Mouse (Mus musculus) 3T3-L1 (cell line): ENCODE results near the gene Hdac4.

ENCODE experiments used
- DNase-seq: peaks from one replicate; pipeline ENCODE4 v3.0.0-alpha.2; 2015; ENCODE audit warnings: low read depth, low spot score

The Hdac4 gene

DNA sequence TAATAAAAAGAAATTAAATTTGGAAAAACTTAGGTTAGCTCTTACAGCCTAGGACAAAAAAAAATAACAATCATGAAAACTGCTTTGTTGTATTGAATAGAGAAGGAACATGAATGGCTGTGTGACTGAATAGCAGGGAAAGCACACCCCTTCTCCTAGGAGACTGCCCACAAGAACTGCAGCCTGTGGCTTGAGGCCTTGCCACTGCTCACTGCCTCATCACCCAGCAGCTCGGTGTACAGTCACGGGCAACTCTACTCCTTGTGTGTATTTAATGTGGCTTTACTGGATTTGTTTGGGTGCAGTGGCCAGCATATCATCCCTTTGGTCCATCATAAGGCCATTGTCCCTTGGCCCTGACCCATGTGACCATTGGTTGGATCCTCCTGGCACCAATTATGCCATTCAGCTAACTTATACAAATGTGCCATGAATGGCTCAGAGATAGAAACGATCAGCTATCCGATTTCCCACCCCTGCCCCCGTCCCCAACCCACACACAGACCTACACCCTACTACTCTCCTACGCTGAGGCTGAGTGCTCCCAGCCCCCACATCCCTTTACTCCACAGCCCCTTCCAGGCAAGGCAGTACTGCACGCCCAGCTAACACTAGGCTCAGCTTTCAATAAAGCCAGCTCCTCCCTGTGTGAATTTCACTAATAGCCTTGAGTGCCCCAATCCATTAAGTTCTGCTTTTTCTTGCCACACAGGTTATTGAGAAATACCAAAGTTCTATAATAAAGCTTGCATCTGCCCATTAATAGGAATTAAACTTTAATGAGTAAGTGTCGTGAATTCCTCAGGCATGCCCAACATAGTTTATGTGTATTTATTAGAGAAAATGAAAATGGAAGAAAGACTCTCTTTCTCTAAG is 134.1 kb downstream of the Hdac4 start:
- DNase-seq, result no peak

DNA sequence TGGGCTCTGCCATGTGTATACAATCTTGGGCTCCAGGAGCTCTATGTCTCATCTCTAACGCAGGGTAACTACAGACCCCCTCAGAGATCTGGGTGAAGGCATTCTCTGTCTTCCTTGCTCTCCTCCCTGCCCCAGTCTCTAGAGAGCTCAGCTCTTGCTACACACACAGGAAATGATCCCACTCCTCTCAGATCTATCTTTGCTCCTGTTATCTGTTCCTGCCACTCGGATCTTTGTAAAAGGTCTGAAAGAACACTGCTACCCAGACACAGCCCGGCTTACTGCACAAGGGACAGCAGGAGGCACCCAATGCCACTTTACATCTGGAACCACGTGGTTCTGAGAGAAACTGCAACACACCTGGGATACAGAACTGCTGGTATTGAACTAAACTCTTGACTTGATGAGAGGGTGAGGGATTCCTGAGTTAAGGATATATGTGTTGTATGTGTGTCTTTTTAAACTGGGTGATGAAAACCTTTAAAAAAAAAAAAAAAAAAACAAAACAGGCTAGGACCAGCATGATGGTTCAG is 134.9 kb downstream of the Hdac4 start:
- no peak for DNase-seq

DNA sequence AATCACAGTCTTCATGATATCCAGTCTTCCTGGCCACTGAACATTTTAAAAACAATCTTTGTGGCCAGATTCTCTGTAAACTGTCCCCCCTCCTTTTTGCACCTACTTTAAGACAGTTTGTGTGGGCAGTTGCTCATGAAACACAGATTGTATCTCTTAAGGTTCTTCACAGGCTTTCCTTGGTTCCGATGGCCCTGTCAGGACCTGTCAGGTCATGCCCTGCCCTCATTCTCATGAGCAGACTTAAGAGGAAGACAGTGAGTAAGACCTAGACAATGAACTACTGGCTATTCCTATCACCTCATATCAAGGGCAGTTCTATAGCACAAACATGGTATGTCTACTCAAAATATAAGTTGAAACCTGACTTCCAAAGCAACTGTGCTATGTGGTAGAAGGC is 135.9 kb downstream of the Hdac4 start:
- no peak for DNase-seq

DNA sequence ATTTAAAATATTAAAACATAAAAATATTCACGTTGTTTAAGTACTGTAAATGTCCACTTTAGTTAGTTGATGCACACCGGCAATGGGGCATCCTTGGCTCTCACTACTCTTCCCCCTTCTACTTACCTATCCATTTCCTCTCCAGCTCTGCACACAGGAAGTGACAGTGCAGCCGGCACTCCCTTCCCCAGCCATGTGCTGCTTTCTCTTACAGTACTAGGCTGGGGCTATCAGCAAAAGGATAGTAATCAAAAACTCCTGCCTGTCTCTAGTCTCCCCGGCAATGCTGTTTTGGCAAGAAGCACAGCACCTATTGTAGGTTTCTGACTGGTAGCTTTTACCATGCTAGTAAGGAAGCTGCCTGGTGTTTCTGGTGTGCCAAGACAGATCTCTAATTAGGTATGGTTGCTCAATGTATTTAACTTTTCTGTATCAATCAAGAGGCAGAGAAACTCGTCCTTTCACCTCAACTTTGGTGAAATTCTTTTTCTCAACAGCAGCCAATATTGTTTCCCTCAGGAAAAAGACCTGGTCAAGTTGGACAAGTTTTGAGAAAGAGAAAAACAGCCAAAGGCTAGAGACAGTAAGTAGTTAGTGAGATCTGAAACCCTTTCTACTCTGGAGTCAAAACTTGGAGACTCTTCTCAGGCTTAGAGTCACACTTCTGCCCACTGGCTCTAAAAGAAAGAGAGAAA is 136.6 kb downstream of the Hdac4 start:
- no peak for DNase-seq

DNA sequence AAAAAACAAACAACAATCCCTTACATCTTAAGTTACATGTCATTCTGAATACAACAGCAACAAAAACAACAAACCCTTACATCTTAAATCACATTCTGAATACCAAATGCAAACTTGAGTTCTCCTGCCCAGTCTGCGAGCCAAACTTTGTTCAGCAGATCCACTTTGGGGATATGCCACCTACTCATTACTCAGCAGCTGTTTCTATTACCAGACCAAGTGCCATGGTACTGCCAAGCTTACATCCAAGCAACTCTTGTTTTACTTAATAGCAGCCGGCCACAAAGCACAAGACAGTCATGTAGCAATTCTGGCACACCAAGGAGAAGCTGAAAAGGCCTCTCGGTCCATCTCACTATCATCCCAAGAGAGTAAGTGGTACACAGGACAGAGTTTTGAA is 138.4 kb downstream of the Hdac4 start:
- no peak for DNase-seq

DNA sequence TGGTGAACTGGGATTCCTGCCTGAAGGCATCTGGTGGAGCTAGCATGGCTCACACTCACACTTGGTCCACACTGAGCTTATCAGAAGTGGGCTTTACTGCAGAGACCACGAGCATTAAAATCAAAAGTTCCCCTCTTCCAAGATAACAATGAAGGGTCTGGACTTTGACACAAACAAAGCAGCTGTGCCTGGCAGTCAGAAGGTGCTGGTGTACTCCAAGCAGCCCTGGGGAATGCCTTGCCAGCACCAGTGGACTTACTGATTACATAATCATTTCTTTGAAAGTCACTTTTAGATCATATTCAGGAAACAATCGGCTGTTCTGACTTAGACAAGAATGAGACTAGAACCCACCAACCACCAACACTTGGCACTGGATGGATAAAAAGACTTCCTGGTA is 140.3 kb downstream of the Hdac4 start:
- no peak for DNase-seq

DNA sequence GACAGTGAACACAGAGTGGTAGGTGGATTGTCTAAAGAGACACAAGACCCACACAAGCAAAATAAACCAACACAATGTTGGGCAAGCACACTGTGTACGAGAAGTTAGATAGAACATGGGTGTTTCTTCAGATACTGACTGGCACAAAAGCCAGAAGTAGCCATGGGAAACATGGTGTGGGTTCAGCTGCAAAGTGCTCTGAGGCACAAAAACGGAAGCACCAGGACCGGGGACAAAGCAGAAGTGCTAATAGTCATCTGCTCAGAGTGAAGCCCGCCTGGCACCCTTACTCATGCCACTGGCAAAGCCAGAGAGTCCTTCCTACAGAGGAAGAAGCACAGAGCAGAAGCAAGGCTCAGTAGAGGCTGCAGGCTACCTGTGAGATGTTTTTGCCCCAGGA is 143.3 kb downstream of the Hdac4 start:
- DNase-seq, result no peak

DNA sequence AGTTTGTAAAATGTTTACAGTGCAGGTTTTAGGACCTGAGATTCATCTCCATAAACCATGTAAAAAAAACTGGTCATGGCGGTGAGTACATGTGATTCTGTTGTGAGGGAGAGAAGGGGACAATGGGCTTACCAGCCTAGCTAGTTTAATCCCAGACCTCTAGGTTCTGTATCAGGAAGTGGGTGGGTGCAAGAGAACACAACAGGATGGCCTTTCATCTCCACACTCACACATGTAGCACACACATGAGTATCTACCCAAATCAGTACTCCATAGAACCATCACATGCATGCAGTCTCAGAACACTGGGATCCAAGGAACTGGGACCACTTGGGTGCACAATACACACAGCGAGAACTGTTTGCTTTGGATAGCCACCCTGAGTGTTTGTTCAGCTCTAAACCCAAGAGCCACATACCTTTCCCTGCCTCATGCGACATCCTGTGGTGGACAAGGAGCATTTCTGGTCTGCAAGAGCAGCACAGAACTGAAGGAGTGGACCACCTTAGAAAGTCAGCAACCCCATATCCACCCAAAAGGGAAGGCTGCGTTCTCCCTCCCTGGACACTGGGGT is 143.9 kb downstream of the Hdac4 start:
- no peak for DNase-seq

DNA sequence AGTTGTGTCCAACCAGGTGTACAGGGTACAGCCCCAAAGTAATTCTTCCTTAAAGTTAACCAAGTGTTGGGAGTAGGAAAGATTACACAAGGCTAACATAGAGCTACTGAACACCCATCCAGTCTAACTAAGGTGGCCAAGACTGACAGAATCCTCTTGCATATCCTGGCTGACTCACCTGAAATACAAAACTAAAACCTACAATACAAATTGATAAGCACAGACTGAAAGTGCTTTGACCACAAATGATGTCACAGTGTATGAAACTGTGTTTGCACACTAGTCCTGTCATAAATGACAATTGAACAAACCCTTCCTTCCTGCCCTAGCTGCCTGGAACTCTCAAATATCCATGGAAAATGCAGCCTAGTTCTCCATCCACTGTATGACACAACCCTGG is 144.5 kb downstream of the Hdac4 start:
- no peak for DNase-seq

DNA sequence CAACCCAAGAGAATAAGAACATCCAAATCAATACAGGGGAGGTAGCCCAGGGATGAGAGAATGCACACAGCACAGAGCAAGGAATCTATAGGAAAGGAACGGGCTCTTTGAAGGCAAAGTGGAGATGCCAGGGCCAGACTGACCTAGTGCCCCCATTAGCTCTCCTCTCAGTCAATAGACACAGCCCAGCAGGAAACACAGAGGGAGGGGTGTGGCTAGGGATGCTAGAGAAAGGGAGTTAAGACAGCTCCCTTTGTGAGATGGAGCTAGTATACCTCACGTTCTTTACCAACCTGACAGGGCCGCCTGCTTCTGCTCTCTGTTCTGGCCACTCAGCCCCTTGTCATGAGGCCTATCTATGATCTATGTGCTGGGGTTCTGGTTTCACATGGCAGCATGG is 144.9 kb downstream of the Hdac4 start:
- DNase-seq, result no peak

DNA sequence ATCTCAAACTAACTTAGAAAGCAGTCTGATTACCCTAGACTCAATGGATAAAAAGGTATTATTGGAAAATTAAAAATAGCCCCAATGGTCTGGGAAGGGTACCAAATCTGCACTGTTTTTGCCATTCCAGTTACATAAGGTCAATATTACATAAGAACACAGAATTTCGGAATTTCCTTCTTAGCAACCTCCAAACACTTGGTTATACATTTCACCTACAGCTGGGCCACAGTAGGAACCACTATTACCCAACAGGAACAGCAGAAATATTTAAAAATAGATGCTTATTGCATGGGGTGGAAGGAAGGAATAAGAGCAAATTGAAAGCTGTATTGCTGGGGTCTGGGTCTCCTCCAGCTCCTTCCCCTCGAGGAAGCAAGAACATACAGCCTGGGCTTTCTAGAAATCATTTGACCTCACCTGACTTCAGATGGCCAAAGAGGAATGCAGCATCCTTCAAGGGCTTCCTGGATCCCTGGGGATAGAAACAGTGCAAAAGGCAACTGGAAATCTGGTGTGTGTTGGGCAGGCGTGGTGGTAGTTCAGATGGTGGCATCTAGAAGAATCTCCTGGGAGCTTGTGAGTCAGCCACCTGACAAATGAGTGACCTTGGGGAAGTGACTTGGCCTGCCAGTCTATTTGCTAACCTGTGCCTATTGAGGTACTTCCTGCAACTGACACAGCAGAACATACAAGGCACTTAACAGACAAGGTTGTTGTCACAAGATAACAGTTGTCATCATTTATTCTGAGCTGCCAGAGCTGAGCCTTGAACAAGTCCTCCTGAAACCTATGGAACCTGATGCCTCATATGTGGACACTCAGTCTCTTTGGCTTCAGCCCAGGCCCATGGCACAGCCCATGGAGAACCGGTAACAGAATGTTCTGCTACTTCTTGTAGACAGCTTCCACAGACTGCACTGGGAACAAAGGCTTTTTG is 146.8 kb downstream of the Hdac4 start:
- DNase-seq, result no peak

DNA sequence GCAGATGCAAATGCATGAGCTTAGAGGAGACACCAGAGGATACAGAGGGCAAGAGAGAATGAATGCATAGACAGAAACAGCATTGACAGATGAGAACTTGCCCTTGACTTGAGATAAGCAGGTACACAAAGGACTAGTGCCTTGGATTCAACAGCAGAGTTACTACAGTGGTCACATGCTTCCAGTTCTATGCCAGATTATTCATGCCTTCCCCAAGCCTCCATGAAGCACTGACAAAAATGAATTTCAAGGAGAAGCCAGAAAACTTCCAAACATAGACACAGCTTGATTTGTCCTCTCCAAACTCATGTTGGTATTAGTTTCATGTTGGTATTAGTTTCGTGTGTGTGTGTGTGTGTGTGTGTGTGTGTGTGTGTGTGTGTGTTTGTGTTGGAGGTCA is 149.8 kb downstream of the Hdac4 start:
- no peak for DNase-seq

DNA sequence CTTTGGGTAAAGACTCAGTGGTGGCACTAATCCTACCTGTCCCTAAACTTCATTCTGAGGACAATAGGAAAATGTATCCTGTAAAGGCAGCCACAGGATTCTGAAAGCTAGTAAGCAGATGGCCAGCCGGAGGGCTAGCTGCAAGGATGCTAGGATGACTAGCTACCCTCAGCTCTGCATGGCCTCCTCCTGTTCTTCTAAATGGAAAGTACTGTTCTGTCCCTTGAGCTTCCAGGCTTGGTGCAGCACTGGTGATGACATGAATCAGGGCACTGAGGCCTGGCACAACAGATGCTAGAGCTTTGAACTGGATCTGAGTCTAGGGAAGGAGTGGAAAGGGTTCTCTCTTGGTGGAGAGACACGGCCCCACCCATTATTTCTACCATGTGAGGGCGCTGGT is 150.6 kb downstream of the Hdac4 start:
- no peak for DNase-seq

DNA sequence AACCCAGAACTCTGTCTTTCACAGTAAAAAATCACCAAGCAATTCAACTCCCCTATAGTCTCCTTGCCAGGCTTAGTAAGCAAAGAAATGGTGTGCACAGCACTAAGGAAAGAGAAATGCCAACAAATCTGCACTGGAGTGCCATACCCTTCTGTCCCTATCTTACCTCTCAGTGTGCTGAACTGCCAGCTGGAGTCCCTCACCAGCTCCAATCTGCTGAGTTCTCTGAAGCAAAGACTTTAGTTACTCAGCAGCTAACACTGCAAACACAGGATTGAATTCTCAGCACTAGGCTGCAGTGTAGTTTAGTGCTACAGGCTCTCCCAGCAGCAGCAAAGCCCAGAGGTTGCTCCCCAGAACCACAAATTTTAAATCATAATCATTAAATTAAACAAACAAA is 151.5 kb downstream of the Hdac4 start:
- no peak for DNase-seq

DNA sequence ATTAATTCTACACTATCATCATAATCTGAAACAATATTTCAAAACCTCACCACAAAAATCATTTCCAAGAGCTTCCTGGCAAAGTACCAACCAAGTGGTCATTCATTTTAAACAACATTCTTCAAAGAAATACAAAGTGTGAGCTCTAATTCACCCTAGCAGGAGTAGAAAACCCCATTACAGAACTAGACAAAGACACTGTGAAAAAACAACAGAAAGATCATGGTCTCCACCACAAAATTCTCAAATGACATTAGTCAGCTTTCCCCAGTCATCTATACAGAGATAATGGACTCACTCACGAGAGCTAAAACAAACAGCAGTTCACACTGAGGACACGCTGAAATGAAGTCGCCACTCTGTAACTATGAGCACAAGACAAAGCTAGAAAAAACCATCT is 153.4 kb downstream of the Hdac4 start:
- DNase-seq, result peak; percentile 60

DNA sequence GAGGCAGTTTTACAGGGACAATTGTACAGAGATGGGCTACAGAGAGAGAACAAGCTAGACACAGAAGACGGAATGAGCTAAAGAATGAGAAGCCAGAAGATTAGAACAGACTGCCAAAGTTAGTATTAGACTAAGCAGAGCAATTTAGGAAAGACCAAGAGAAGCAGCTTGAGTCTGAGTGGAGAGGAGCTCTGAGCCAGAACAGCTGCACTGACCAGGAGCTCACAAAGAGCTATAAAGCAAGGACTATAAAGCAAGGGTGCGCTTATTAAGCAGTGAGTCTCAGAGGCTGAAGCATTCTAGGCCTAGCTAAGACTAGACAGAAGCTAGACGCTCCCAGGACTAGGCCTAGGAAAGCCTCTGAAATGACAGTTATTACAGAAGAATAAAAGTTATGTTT is 154.2 kb downstream of the Hdac4 start:
- DNase-seq, result no peak

DNA sequence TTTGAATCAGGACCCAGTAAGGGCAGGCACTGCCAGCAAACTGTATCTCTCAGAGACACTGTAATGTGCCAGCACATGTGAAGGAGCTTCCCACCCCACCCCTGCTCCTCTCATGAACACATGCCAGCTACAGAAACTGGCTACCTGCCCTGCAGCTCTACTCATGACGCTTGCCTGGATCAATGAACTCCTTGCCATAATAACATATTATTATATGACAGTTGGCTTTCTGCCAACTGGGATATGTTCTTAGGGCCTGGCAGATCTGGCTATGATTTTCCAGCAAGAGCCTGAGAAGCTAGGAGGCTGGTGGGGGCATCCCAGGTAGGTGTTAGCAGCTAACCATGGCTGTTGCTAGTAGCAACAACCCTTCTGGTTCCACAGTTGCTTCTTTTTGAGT is 156.8 kb downstream of the Hdac4 start:
- no peak for DNase-seq

DNA sequence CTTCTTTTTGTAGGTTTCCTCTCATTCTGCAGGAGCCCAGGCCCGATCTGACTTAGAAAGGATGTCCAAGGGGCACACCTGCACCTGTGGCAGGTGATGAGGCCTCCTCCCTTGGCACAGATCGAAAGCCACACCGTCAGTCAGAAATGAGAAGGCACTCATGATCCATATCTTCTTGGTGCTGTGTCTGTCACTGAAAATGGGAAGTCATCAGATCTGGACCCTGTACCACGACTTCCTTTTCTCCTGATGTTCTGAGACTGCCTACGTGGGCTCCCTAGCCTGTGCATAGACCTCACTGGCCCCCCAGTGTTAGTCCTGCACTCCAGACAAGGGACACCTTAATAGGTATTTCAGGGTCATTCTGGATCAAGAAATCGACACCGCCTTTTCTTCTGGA is 158.5 kb downstream of the Hdac4 start:
- no peak for DNase-seq

DNA sequence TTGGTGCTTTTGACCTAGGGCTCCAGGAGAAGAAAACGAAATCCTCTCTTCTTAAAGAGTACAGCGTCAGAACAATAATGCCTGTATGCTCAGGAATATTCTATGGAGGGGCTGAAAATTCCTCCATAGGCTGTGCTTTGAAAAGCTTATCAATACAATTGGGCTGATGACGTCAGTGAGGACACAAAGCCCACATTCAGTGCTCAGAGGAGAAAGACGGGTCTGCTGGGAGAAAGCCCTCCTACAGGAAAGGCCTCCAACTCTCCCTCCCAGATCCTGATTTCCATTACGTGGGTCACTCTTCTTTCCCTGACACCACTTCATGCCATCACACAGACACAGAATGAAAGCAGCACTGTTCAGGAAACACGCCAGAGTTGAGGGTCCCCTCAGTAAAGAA is 159.7 kb downstream of the Hdac4 start:
- DNase-seq, result no peak

DNA sequence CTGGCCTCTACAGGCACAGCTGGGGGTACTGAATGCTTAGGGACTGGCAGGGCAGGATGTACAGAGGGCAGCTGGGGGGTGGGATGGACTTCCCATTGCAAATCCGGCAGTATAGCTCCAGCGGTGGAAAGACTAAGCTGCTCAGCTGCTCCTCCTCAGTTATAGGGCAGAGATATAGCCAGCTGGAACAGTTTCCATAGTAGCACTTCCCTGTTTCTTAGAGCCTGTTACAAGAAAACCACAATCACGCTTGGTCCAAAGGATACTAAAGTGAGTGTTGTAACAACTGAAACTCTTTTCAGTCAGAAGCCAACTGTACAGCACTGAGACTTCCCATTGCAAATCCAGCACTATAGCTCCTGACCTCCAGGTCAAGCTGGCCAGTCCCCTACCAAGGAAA is 161.3 kb downstream of the Hdac4 start:
- DNase-seq, result no peak

DNA sequence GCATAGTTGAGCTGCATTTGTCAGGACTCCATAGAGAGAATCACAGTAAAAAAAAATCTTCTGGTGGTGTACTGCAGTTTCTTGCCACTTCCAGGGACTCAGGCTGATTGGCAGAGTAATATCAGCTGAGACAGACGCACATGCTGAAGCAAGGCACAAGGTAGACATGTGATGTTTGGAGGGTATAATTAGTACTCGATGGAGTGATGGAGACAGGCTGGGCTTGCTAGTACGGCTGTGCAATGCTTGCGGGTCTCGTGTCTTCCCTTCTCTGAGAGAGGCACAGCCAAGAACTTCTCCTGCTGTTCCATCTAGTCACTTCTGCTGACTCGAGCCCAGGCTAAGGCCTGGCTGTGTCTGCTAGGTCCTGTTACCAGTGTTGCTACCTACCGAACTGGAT is 162.0 kb downstream of the Hdac4 start:
- DNase-seq, result no peak

DNA sequence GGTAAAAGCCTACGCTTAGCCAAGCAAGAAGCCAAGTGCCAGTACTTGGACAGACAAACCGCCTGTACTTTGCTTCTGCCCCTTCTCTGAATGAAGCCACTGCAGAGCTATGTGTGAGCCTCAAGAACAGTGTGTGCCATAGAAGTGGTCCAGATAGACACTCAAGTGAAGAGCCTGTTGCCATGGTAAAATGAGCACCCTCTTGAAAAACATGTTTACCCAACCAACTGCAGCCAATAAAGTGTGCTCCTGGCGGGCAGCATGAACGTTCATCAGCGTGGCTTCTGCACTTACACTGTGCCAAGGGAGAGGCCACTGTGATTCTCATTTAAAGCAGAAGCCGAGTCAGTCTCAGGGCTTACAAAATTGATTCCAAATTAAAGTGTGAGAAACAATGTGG is 165.0 kb downstream of the Hdac4 start:
- DNase-seq, result no peak
